Mouse (Mus musculus) megakaryocyte, embryonic 14.5 days (primary cell): ENCODE measurements at regions not wholly inside any gene's neighbourhood (a gene's known extent, or its start where the extent isn't known, plus 50 kb on each side); places are given as distances from the start of the nearest gene placed in this dataset.

Experiments
- H3K27me3 ChIP-seq: replicated peaks from 2 replicates; pipeline ENCODE3; 2012; ENCODE audit warnings: inconsistent platforms
- H3K36me3 ChIP-seq: replicated peaks from 2 replicates; pipeline ENCODE3; 2012; ENCODE audit warnings: low read length, inconsistent platforms, mixed read lengths
- H3K4me1 ChIP-seq: 2 replicates; pipeline ENCODE4 v1.6.1; 2012; ENCODE audit warnings: inconsistent platforms
- H3K4me3 ChIP-seq: replicated peaks from 2 replicates; pipeline ENCODE3; 2012; ENCODE audit warnings: moderate library complexity, mild to moderate bottlenecking, inconsistent platforms
- H3K9me3 ChIP-seq: 2 replicates; pipeline ENCODE4 v1.6.1; 2012; ENCODE audit warnings: inconsistent platforms
- FLI1 ChIP-seq: IDR thresholded peaks from 2 replicates; pipeline ENCODE4 v1.6.1; 2012; ENCODE audit warnings: low read length, inconsistent platforms, mixed read lengths
- GATA1 ChIP-seq: IDR thresholded peaks from 3 replicates; pipeline ENCODE4 v1.6.1; 2012; ENCODE audit warnings: mixed read lengths, low read length, inconsistent platforms, borderline replicate concordance

- Histone ChIP-seq H3K27me3 (peaks cover 35% of the 10 kb centered on the region), H3K4me3 (no peak overlapping the region), H3K4me1 (peaks cover 9% of the 10 kb centered on the region), H3K9me3 (peaks cover 22% of the 10 kb centered on the region), H3K36me3 (no peaks in the 10 kb centered on the region)
- TF ChIP-seq FLI1 (no peak), GATA1 (no peak)
Observed at GRCm38 (mm10) chr10:117572746-117573595, 56.3 kb upstream of the Cpm start.

GRCm38 (mm10) chr10:117571891-117572573, 57.3 kb upstream of the Cpm start:
- no peaks in the 10 kb centered on the region for H3K36me3 ChIP-seq
- H3K4me1 ChIP-seq: peaks cover 9% of the 10 kb centered on the region
- H3K4me3 ChIP-seq: peak overlapping the region; percentile 83
- no peak for TF ChIP-seq FLI1
- no peak for TF ChIP-seq GATA1
- H3K9me3 ChIP-seq: peaks cover 27% of the 10 kb centered on the region
- H3K27me3 ChIP-seq: peaks cover 38% of the 10 kb centered on the region

GRCm38 (mm10) chr10:117570971-117571861, 58.1 kb upstream of the Cpm start:
- Histone ChIP-seq H3K36me3 (no peaks in the 10 kb centered on the region), H3K9me3 (peaks cover 31% of the 10 kb centered on the region), H3K4me1 (peaks cover 9% of the 10 kb centered on the region), H3K27me3 (peaks cover 38% of the 10 kb centered on the region), H3K4me3 (peak overlapping the region; percentile 83)
- TF ChIP-seq FLI1 (no peak), GATA1 (no peak)

- no peaks in the 10 kb centered on the region for H3K36me3 ChIP-seq
- no peak overlapping the region for H3K4me3 ChIP-seq
- H3K4me1 ChIP-seq: peaks cover 9% of the 10 kb centered on the region
- TF ChIP-seq GATA1 (no peak), FLI1 (no peak)
- H3K9me3 ChIP-seq: peaks cover 29% of the 10 kb centered on the region
- H3K27me3 ChIP-seq: peaks cover 38% of the 10 kb centered on the region
Observed at GRCm38 (mm10) chr10:117570091-117570970, 59.0 kb upstream of the Cpm start.

GRCm38 (mm10) chr10:117569301-117570079, 59.8 kb upstream of the Cpm start:
- TF ChIP-seq FLI1 (no peak), GATA1 (no peak)
- Histone ChIP-seq H3K27me3 (peaks cover 38% of the 10 kb centered on the region), H3K36me3 (no peaks in the 10 kb centered on the region), H3K9me3 (peaks cover 29% of the 10 kb centered on the region), H3K4me3 (no peak overlapping the region), H3K4me1 (peaks cover 9% of the 10 kb centered on the region)

- H3K4me1 ChIP-seq: peaks cover 9% of the 10 kb centered on the region
- H3K27me3 ChIP-seq: peaks cover 38% of the 10 kb centered on the region
- H3K36me3 ChIP-seq: no peaks in the 10 kb centered on the region
- peaks cover 29% of the 10 kb centered on the region for H3K9me3 ChIP-seq
- TF ChIP-seq GATA1: no peak
- no peak for TF ChIP-seq FLI1
- H3K4me3 ChIP-seq: no peak overlapping the region
Observed at GRCm38 (mm10) chr10:117568472-117569300, 60.6 kb upstream of the Cpm start.

- TF ChIP-seq FLI1: no peak
- TF ChIP-seq GATA1: no peak
- peaks cover 9% of the 10 kb centered on the region for H3K4me1 ChIP-seq
- H3K27me3 ChIP-seq: peaks cover 37% of the 10 kb centered on the region
- no peak overlapping the region for H3K4me3 ChIP-seq
- no peaks in the 10 kb centered on the region for H3K36me3 ChIP-seq
- peaks cover 29% of the 10 kb centered on the region for H3K9me3 ChIP-seq
Observed at GRCm38 (mm10) chr10:117568138-117568387, 61.2 kb upstream of the Cpm start.
